Mouse (Mus musculus) large intestine, adult 2 months (tissue): ENCODE results near the gene Utp6. TPM values are rescaled to one million over a fixed set of nuclear protein-coding genes. Genes with fewer than 3 reads are reported as not detected.

Experiments
- DNase-seq: peaks from one replicate; pipeline ENCODE4 v3.0.0-alpha.2; 2012; ENCODE audit warnings: low read depth, low spot score
- WGBS: fragments of 180-500 bp; shearing (Covaris S2); methylation state at CpG from one replicate; pipeline ENCODE4 v1.1.7; 2018; 5-methylcytosine and 5-hydroxymethylcytosine counted together
- polyA plus RNA-seq: library from polyadenylated mRNA; depleted of rRNA; stranded (reverse); fragments of >200 nt; gene quantifications from 2 replicates; pipeline ENCODE4 v1.2.3, GENCODE M21; 2012; rRNA removed

Utp6 gene
- polyA plus RNA-seq, 1 experiment = 4.2 TPM

GRCm38 (mm10) chr11:79886961-79887360 is 75.2 kb downstream of the Utp6 start:
- WGBS = 93% methylated on average over 1 of the region's 1 CpGs
- DNase-seq = no peak

DNA sequence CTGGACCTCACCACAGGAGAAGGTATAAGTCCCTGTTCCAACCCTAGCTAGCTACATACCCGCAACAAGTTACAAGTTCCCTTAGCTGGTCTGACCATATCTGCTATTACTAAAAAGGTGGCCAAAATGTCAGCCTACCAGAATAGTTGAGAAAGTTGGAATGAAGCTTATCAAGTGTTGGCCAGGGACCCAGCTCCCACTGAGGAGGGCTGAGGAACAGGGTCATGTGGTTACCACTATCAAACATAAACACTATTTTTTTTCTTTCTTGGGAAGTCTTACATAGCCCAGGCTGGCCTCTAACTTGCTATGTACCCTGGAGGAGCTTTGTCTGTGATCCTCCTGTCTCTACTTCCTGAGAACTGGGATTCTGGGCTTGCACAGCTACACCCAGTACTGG is 75.8 kb downstream of the Utp6 start:
- WGBS = 54% methylated on average over 1 of the region's 1 CpGs
- no peak for DNase-seq

DNA sequence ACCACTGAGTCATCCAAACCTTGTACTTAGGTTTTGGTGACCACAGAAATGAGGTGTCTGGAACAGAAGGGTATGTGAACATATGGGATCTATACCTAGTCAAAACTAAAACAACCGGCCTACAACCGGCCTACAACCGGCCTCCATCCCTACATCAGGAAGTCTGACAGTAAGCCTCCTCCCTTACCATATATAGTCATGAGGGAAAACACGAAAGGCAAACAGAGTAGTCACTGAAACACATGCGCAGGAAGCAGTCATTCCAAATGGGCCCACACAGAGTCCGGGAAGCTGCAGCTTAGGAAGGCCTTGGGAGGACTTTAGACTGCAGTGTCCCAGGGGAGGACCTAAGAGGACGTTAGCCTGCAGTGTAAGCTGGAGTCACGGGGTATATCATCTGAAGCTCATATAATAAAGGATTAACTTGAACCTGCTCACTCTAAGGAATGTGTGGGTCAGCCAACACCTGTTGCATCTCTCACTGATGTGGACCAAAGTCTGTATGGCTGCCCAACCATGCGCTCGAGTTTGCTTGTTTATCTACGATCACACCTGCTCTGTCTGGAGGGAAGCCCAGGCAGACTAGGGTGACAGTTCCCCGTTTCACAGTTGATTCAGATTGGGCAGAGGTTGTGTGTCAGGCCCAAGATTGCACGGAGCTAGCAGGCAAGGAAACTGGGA is 76.3 kb downstream of the Utp6 start:
- 21% methylated on average over 13 of the region's 13 CpGs for WGBS
- peak; percentile 53 for DNase-seq

- DNase-seq = no peak
- 76% methylated on average over 6 of the region's 6 CpGs for WGBS
Observed at GRCm38 (mm10) chr11:79884784-79885183, 77.4 kb downstream of the Utp6 start.

Other genes with a start within 250 kb of the Utp6 start
- gene Suz12, start 30.7 kb upstream of the Utp6 start, polyA plus RNA-seq = 5.9 and 7.1 TPM in 2 replicates
- gene Crlf3, start 118.6 kb upstream of the Utp6 start, polyA plus RNA-seq = 9.9 and 12.1 TPM in 2 replicates
- 0.83 and 1.2 TPM in 2 replicates for gene Atad5, start 127.0 kb upstream of the Utp6 start, polyA plus RNA-seq
- gene Tefm, start 179.8 kb upstream of the Utp6 start, polyA plus RNA-seq = 3.9 and 4.5 TPM in 2 replicates
- gene Adap2, start 191.7 kb upstream of the Utp6 start, polyA plus RNA-seq = 6.4 and 15.3 TPM in 2 replicates
- gene Rnf135, start 221.5 kb upstream of the Utp6 start, polyA plus RNA-seq = 4.8 and 5.7 TPM in 2 replicates
- gene Rhot1, start 246.6 kb upstream of the Utp6 start, polyA plus RNA-seq = 8.0 and 9.9 TPM in 2 replicates